Mouse (Mus musculus) heart, embryonic 10.5 days (tissue): ENCODE data around the gene Gm28042. TPM values are rescaled to one million over a fixed set of nuclear protein-coding genes. Genes with fewer than 3 reads are reported as not detected.

ENCODE experiments used
- DNase-seq: peaks from one replicate; pipeline ENCODE4 v3.0.0-alpha.2; 2017; ENCODE audit warnings: low spot score
- H3K27ac ChIP-seq: fragments of 300-500 bp; sonication (generic); 2 replicates; pipeline ENCODE4 v1.5.1; 2016; ENCODE audit warnings: mild to moderate bottlenecking
- H3K27me3 ChIP-seq: fragments of 300-500 bp; sonication (generic); 2 replicates; pipeline ENCODE4 v1.6.1; 2016; ENCODE audit warnings: mild to moderate bottlenecking; ENCODE audit not compliant: poor library complexity, insufficient read depth, severe bottlenecking
- H3K36me3 ChIP-seq: fragments of 300-500 bp; sonication (generic); 2 replicates; pipeline ENCODE4 v1.6.1; 2016; ENCODE audit warnings: mild to moderate bottlenecking, moderate library complexity
- H3K4me1 ChIP-seq: fragments of 300-500 bp; sonication (generic); 2 replicates; pipeline ENCODE4 v1.6.1; 2016; ENCODE audit warnings: mild to moderate bottlenecking
- H3K4me3 ChIP-seq: fragments of 300-500 bp; sonication (generic); 2 replicates; pipeline ENCODE4 v1.5.1; 2016; ENCODE audit warnings: mild to moderate bottlenecking, moderate library complexity
- H3K9me3 ChIP-seq: fragments of 300-500 bp; sonication (generic); 2 replicates; pipeline ENCODE4 v1.6.1; 2016; ENCODE audit warnings: mild to moderate bottlenecking, moderate library complexity
- WGBS: fragments of 180-500 bp; shearing (Covaris S2); methylation state at CpG from one replicate; pipeline ENCODE4 v1.1.7; 2016; 5-methylcytosine and 5-hydroxymethylcytosine counted together
- polyA plus RNA-seq: library from polyadenylated mRNA; unstranded; fragments of >200 nt; fragmentation: Nextera tagmentation; extraction: Ambion mirVana; gene quantifications from 2 replicates; pipeline ENCODE4 v1.2.1, GENCODE M21; 2016

Gene Gm28042
- polyA plus RNA-seq, 1 experiment from 2014 or later: 2.6 TPM

DNA sequence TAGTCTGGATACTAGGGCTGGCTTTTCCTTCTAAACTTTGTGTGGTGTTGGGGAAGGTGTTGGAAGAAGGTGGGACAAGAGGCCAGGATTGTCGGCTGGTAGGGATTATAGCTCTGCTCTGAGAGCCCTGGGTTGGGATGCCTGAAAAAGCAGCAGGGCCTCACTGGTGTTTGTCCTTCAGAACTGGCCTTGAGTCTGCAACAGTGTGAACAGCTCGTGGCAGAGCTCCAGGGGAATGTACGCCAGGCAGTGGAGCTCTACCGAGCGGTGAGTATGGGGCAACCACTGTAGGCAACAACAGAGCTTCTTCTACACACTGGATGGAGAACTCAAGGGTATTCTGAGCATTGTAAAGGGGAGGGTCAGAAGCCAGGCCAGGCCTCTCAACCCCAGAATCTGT is 3.0 kb upstream of the Gm28042 start:
- WGBS: 80% methylated on average over 5 of the region's 5 CpGs
- H3K27me3 ChIP-seq: no peaks in the 10 kb centered on the region
- no peak for DNase-seq
- no peak overlapping the region for H3K4me3 ChIP-seq
- peak overlapping the region; percentile 24; the same call in 1 of the 2 replicates for H3K27ac ChIP-seq
- H3K4me1 ChIP-seq: peaks cover 11% of the 10 kb centered on the region
- H3K9me3 ChIP-seq: no peaks in the 10 kb centered on the region
- H3K36me3 ChIP-seq: peaks cover 64% of the 10 kb centered on the region

DNA sequence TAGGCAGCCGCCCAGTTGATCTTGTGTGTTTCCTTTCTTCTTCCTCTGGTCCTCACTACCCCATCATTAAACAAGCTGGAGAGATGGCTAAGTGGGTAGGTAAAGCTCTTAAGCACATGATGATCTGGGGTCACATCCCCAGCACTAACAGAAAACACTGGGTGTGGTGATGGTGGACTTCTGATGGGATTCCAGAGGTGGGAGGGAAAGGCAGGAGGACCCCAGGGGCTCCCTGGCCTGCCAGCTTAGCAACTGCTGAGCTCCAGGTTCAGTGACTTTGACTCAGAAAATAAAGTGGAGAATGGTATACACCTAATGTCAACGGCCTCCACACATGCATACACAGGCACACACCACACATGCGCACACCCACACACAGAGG is 648 bp downstream of the Gm28042 start:
- no peak for DNase-seq
- Histone ChIP-seq H3K36me3 (peaks cover 64% of the 10 kb centered on the region), H3K4me3 (peak overlapping the region; percentile 84), H3K4me1 (peaks cover 22% of the 10 kb centered on the region), H3K27ac (peak overlapping the region; percentile 93), H3K27me3 (no peaks in the 10 kb centered on the region), H3K9me3 (no peaks in the 10 kb centered on the region)
- WGBS: 48% methylated on average over 3 of the region's 3 CpGs

DNA sequence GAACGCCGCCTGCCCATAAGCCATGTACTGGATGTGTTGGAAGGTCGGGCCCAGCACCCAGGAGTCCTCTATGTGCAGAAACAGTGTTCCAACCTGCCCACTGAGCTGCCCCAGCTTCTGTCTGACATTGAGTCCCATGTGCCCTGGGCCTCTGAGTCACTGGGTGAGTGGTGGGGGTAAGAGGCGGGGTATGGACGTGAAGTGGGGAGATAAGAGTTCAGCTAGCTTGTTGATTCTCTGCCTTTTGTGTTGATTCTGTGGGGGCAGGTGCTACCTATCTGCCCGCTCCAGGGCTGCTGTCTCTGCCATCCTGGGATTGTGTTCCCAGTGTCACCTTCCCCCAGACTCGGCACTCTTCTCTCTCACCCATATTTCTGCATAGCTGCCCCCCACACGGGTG is 3.1 kb downstream of the Gm28042 start:
- Histone ChIP-seq H3K27ac (no peak overlapping the region), H3K4me1 (peaks cover 22% of the 10 kb centered on the region), H3K36me3 (peaks cover 64% of the 10 kb centered on the region), H3K27me3 (no peaks in the 10 kb centered on the region), H3K4me3 (no peak overlapping the region), H3K9me3 (no peaks in the 10 kb centered on the region)
- 72% methylated on average over 8 of the region's 8 CpGs for WGBS
- no peak for DNase-seq

- no peak for DNase-seq
- WGBS: 87% methylated on average over 12 of the region's 12 CpGs
- H3K4me3 ChIP-seq: no peak within 1 kb of the TSS
- peaks cover 86% of the 10 kb centered on the region for H3K36me3 ChIP-seq
- no peak within 1 kb of the TSS for H3K27ac ChIP-seq
- peaks cover 17% of the 10 kb centered on the region for H3K4me1 ChIP-seq
- H3K9me3 ChIP-seq: no peaks in the 10 kb centered on the region
- H3K27me3 ChIP-seq: no peaks in the 10 kb centered on the region
Measured at GRCm38 (mm10) chr2:120032726-120033467, 5.6 kb downstream of the Gm28042 start, which contains the start of gene Pla2g4b. Pla2g4b (plus strand) TSS chr2:120033417.

DNA sequence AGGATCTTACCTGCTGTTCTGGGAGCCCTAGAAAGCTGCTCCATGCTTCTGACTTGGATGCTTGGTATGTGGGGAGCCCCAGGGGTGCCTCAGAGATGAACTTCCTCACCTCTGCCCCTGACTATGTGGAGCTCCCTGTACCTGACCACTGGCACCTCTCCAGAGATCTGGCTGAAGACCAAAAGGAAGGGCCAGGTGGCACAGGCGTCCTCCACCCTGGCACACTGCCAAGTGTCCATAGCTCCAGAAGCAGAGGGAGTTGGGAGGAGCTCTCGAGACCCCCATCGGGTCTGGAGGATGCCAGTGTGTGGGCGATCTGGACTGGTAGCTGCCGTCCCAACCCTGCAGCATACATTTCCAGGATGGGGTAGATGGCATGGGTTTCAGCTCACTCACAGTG is 6.4 kb downstream of the Gm28042 start:
- peaks cover 94% of the 10 kb centered on the region for H3K36me3 ChIP-seq

GRCm38 (mm10) chr2:120037744-120038143 is 10.5 kb downstream of the Gm28042 start:
- Histone ChIP-seq H3K27ac (no peak overlapping the region), H3K36me3 (peaks cover 96% of the 10 kb centered on the region), H3K4me3 (no peak overlapping the region), H3K27me3 (no peaks in the 10 kb centered on the region), H3K4me1 (no peaks in the 10 kb centered on the region), H3K9me3 (no peaks in the 10 kb centered on the region)
- 92% methylated on average over 9 of the region's 9 CpGs for WGBS
- no peak for DNase-seq

More for the DNA sequence above, 6.4 kb downstream of the Gm28042 start:
- DNase-seq: no peak
- Histone ChIP-seq H3K4me3 (no peak overlapping the region), H3K9me3 (no peaks in the 10 kb centered on the region), H3K27me3 (no peaks in the 10 kb centered on the region), H3K4me1 (peaks cover 11% of the 10 kb centered on the region; the same call in 1 of the 2 replicates), H3K27ac (no peak overlapping the region)
- 85% methylated on average over 5 of the region's 5 CpGs for WGBS

GRCm38 (mm10) chr2:120040991-120041390 is 13.7 kb downstream of the Gm28042 start:
- H3K27me3 ChIP-seq: peaks cover 7% of the 10 kb centered on the region; the same call in 1 of the 2 replicates
- H3K36me3 ChIP-seq: peaks cover 66% of the 10 kb centered on the region

GRCm38 (mm10) chr2:120044101-120044603 is 16.9 kb downstream of the Gm28042 start:
- no peak overlapping the region; the same call in 1 of the 2 replicates for H3K27ac ChIP-seq
- H3K4me1 ChIP-seq: peaks cover 19% of the 10 kb centered on the region
- H3K4me3 ChIP-seq: no peak overlapping the region
- DNase-seq: no peak
- peaks cover 38% of the 10 kb centered on the region; the same call in 1 of the 2 replicates for H3K27me3 ChIP-seq
- peaks cover 35% of the 10 kb centered on the region for H3K36me3 ChIP-seq
- H3K9me3 ChIP-seq: no peaks in the 10 kb centered on the region
- WGBS: 52% methylated on average over 4 of the region's 4 CpGs

More at GRCm38 (mm10) chr2:120040991-120041390, 13.7 kb downstream of the Gm28042 start:
- Histone ChIP-seq H3K27ac (no peak overlapping the region), H3K4me1 (peaks cover 11% of the 10 kb centered on the region), H3K9me3 (no peaks in the 10 kb centered on the region), H3K4me3 (no peak overlapping the region)
- no peak for DNase-seq
- 94% methylated on average over 5 of the region's 5 CpGs for WGBS

DNA sequence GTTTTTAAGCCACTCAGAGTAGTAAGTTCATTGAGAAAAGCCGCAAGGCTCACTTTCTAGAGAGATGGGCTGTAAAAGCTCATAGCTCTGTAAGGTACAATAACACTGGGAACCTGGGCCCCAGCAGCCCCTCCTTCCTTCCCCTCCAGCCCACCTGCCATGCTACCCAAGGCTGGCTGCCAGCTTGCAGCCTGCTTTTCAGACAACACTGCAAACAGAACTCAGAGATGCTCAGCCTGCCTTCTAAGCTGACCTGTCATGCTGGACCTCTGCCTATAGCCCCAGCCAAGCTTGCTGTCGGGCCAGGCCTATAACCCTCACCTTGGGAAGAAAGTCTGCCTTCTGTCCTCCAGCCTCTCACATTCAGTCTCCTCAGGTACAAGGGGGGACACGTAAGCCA is 17.4 kb downstream of the Gm28042 start:
- H3K27ac ChIP-seq: no peak overlapping the region
- H3K4me3 ChIP-seq: no peak overlapping the region
- H3K36me3 ChIP-seq: peaks cover 29% of the 10 kb centered on the region
- H3K9me3 ChIP-seq: no peaks in the 10 kb centered on the region
- no peak for DNase-seq
- 85% methylated on average over 3 of the region's 3 CpGs for WGBS
- H3K4me1 ChIP-seq: peaks cover 19% of the 10 kb centered on the region
- H3K27me3 ChIP-seq: peaks cover 43% of the 10 kb centered on the region; the same call in 1 of the 2 replicates

DNA sequence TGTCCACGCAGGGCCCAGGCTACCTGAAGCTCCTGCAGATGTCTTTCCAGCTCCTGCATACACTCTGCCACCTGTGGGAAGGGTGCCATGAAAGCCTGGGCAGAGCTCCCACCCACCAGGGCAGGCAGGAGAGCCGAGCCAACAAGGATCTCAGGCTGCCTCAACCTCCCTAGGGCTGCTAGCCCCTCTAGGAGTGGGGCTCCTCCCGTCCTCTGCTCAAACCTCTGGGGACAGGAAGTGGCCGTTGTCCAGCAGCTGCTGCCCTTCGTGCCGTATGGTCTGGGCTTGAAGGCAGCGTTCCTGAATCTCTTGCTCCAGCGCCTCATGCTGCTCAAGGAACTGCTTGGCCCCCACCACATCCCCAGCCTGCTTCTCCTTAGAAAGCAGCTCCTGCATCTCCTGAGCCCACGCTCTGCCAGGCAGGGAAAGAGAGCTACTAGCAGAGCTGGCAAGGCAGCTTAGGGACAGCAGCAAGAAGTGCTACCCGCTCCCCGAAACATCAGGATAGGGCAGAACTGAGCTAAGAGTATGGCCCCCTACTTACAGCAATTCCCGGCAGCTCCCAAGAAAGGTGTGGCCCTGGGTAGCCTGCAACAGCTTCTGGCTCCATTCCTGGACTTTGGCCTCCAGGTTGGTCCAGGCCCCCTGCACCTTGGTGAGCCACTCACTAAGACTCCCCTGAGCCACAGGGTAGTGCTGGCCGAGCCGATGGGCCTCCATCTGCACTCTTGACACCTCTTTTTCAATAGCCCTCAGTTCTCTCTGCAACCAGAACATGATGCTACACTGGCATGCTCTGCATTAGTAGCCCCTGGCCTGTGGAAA is 19.4 kb downstream of the Gm28042 start:
- Histone ChIP-seq H3K27ac (no peak overlapping the region), H3K36me3 (peaks cover 9% of the 10 kb centered on the region), H3K27me3 (peaks cover 49% of the 10 kb centered on the region; the same call in 1 of the 2 replicates), H3K4me1 (peaks cover 19% of the 10 kb centered on the region), H3K9me3 (no peaks in the 10 kb centered on the region), H3K4me3 (no peak overlapping the region)
- DNase-seq: no peak
- WGBS: 65% methylated on average over 14 of the region's 14 CpGs

GRCm38 (mm10) chr2:120048173-120048572 is 20.9 kb downstream of the Gm28042 start:
- Histone ChIP-seq H3K36me3 (no peaks in the 10 kb centered on the region), H3K9me3 (no peaks in the 10 kb centered on the region), H3K4me1 (peaks cover 19% of the 10 kb centered on the region), H3K4me3 (no peak overlapping the region), H3K27me3 (peaks cover 49% of the 10 kb centered on the region; the same call in 1 of the 2 replicates), H3K27ac (no peak overlapping the region)
- DNase-seq: no peak
- 72% methylated on average over 9 of the region's 9 CpGs for WGBS

DNA sequence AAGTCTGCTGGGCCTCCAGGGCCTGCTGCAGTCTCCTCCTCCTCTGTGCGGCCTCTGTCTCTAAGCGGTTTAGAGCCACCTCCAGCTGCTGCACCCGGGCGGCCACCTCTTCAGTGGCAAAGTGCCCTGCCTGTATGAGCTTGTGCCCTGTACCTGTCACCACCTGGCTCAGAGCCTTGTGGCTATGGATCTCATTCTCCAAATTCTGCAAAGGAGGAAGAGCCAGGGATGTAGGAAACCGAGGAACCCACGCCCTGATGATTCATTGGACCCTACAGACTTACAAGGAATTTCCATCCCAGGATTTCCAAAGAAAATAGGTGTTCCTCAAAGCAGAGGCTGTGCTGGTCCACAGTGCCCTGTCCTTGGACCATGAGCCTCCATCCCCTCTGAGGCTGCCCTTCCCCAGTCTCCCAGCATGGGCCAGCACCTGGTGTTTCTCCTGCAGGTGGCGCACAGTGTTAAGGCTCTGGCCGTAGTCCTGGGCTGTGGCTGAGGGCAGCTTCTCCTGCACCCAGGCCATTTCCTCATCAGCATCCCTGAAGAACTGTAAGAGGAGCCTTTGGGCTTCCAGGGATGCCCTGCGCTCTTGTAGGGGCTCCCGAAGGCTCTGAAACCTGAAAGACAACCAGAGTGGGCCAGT is 22.5 kb downstream of the Gm28042 start:
- WGBS: 50% methylated on average over 10 of the region's 10 CpGs
- H3K36me3 ChIP-seq: no peaks in the 10 kb centered on the region
- DNase-seq: no peak
- peaks cover 11% of the 10 kb centered on the region; the same call in 1 of the 2 replicates for H3K4me1 ChIP-seq
- no peaks in the 10 kb centered on the region for H3K9me3 ChIP-seq
- H3K27ac ChIP-seq: no peak overlapping the region
- H3K27me3 ChIP-seq: peaks cover 49% of the 10 kb centered on the region; the same call in 1 of the 2 replicates
- H3K4me3 ChIP-seq: no peak overlapping the region
